Mouse (Mus musculus) heart, postnatal 4 days (tissue): ENCODE measurements around the gene Camkk1. TPM values are rescaled to one million over a fixed set of nuclear protein-coding genes. Genes with fewer than 3 reads are reported as not detected.

Experiments used
- DNase-seq: peaks from one replicate; pipeline ENCODE4 v3.0.0; 2021
- total RNA-seq, 2 experiments: library from RNA; stranded (reverse); gene quantifications; 2 replicates each; pipeline ENCODE4 v1.2.3; 2021

Gene Camkk1
- total RNA-seq, 2 experiments from 2014 or later, result 0.81 to 0.97 TPM

- peak; percentile 54 for DNase-seq
Measured at GRCm38 (mm10) chr11:73015391-73016102, 3.3 kb upstream of the Camkk1 start.

- no peak for DNase-seq
Measured at GRCm38 (mm10) chr11:73016103-73016420, 2.7 kb upstream of the Camkk1 start.

- peak; percentile 30 for DNase-seq
Measured at GRCm38 (mm10) chr11:73019147-73019795, 463 bp downstream of the Camkk1 start.

- no peak for DNase-seq
Measured at GRCm38 (mm10) chr11:73020953-73021800, 2.4 kb downstream of the Camkk1 start.

GRCm38 (mm10) chr11:73023099-73023498 is 4.3 kb downstream of the Camkk1 start:
- peak; percentile 62 for DNase-seq

- DNase-seq, result no peak
Measured at GRCm38 (mm10) chr11:73023827-73024226, 5.0 kb downstream of the Camkk1 start.

GRCm38 (mm10) chr11:73024236-73024904 is 5.6 kb downstream of the Camkk1 start:
- DNase-seq, result peak; percentile 29

GRCm38 (mm10) chr11:73026961-73027360 is 8.2 kb downstream of the Camkk1 start:
- DNase-seq, result no peak

- DNase-seq, result peak; percentile 89
Measured at GRCm38 (mm10) chr11:73030821-73031498, 12.2 kb downstream of the Camkk1 start.

GRCm38 (mm10) chr11:73031536-73031935 is 12.7 kb downstream of the Camkk1 start:
- no peak for DNase-seq

GRCm38 (mm10) chr11:73036077-73036476 is 17.3 kb downstream of the Camkk1 start:
- DNase-seq, result no peak

GRCm38 (mm10) chr11:73036889-73037288 is 18.1 kb downstream of the Camkk1 start:
- DNase-seq, result no peak

- DNase-seq, result no peak
Measured at GRCm38 (mm10) chr11:73037691-73038090, 18.9 kb downstream of the Camkk1 start.

GRCm38 (mm10) chr11:73039102-73039799 is 20.4 kb downstream of the Camkk1 start:
- DNase-seq, result peak; percentile 82

GRCm38 (mm10) chr11:73044229-73044755 is 25.5 kb downstream of the Camkk1 start:
- no peak for DNase-seq

- no peak for DNase-seq
Measured at GRCm38 (mm10) chr11:73044789-73045188, 26.0 kb downstream of the Camkk1 start.

- peak; percentile 97 for DNase-seq
Measured at GRCm38 (mm10) chr11:73047542-73047996, 28.8 kb downstream of the Camkk1 start, which contains the start of gene Ncbp3. TSS of gene Ncbp3 (plus strand) at chr11:73047783.

GRCm38 (mm10) chr11:73048030-73048876 is 29.4 kb downstream of the Camkk1 start:
- DNase-seq, result no peak

- DNase-seq, result peak; percentile 85
Measured at GRCm38 (mm10) chr11:73049335-73049734, 30.5 kb downstream of the Camkk1 start.

GRCm38 (mm10) chr11:73052795-73053194 is 34.0 kb downstream of the Camkk1 start:
- no peak for DNase-seq
